Mouse (Mus musculus) splenic B cell, adult 2 months (primary cell): ENCODE results near the gene Kcnma1.

Source experiments
- DNase-seq: peaks from one replicate; pipeline ENCODE4 v3.0.0-alpha.2; 2011; ENCODE audit warnings: low read depth, low spot score
- H3K27me3 ChIP-seq: 2 replicates; pipeline ENCODE4 v1.6.1; 2012; ENCODE audit warnings: mild to moderate bottlenecking, low read length, moderate library complexity, mixed read lengths; ENCODE audit not compliant: control insufficient read depth, poor library complexity, insufficient read depth, severe bottlenecking
- H3K36me3 ChIP-seq: 2 replicates; pipeline ENCODE4 v1.6.1; 2012; ENCODE audit warnings: mild to moderate bottlenecking, low read length, moderate library complexity, mixed read lengths; ENCODE audit not compliant: control insufficient read depth, poor library complexity, insufficient read depth, severe bottlenecking

Kcnma1 gene

GRCm38 (mm10) chr14:23581282-23581681 is 433.0 kb downstream of the Kcnma1 start:
- Histone ChIP-seq H3K36me3 (no peaks in the 10 kb centered on the region), H3K27me3 (no peaks in the 10 kb centered on the region; the same call in 1 of the 2 replicates)
- no peak for DNase-seq

GRCm38 (mm10) chr14:23575951-23576350 is 438.3 kb downstream of the Kcnma1 start:
- no peak for DNase-seq
- no peaks in the 10 kb centered on the region; the same call in 1 of the 2 replicates for H3K27me3 ChIP-seq
- no peaks in the 10 kb centered on the region for H3K36me3 ChIP-seq

GRCm38 (mm10) chr14:23574136-23574535 is 440.2 kb downstream of the Kcnma1 start:
- no peaks in the 10 kb centered on the region for H3K36me3 ChIP-seq
- H3K27me3 ChIP-seq, result no peaks in the 10 kb centered on the region
- no peak for DNase-seq

GRCm38 (mm10) chr14:23573385-23573784 is 440.9 kb downstream of the Kcnma1 start:
- DNase-seq, result no peak
- no peaks in the 10 kb centered on the region for H3K36me3 ChIP-seq
- no peaks in the 10 kb centered on the region for H3K27me3 ChIP-seq

GRCm38 (mm10) chr14:23572778-23573177 is 441.5 kb downstream of the Kcnma1 start:
- no peak for DNase-seq
- H3K36me3 ChIP-seq, result no peaks in the 10 kb centered on the region
- no peaks in the 10 kb centered on the region for H3K27me3 ChIP-seq

GRCm38 (mm10) chr14:23570251-23570650 is 444.0 kb downstream of the Kcnma1 start:
- no peaks in the 10 kb centered on the region for H3K36me3 ChIP-seq
- H3K27me3 ChIP-seq, result no peaks in the 10 kb centered on the region
- no peak for DNase-seq

GRCm38 (mm10) chr14:23565931-23566330 is 448.4 kb downstream of the Kcnma1 start:
- Histone ChIP-seq H3K27me3 (no peaks in the 10 kb centered on the region), H3K36me3 (no peaks in the 10 kb centered on the region)
- no peak for DNase-seq

- DNase-seq, result no peak
- no peaks in the 10 kb centered on the region for H3K36me3 ChIP-seq
These were observed 449.8 kb downstream of the Kcnma1 start for GRCm38 (mm10) chr14:23564474-23564873.

GRCm38 (mm10) chr14:23563180-23563579 is 451.1 kb downstream of the Kcnma1 start:
- no peak for DNase-seq
- Histone ChIP-seq H3K36me3 (no peaks in the 10 kb centered on the region), H3K27me3 (no peaks in the 10 kb centered on the region)

More at GRCm38 (mm10) chr14:23564474-23564873, 449.8 kb downstream of the Kcnma1 start:
- H3K27me3 ChIP-seq, result no peaks in the 10 kb centered on the region

- no peak for DNase-seq
- Histone ChIP-seq H3K27me3 (no peaks in the 10 kb centered on the region), H3K36me3 (no peaks in the 10 kb centered on the region)
These were observed 458.6 kb downstream of the Kcnma1 start for GRCm38 (mm10) chr14:23555647-23556046.

- DNase-seq, result no peak
- Histone ChIP-seq H3K27me3 (no peaks in the 10 kb centered on the region), H3K36me3 (no peaks in the 10 kb centered on the region)
These were observed 461.9 kb downstream of the Kcnma1 start for GRCm38 (mm10) chr14:23552252-23552974.

GRCm38 (mm10) chr14:23550467-23550866 is 463.8 kb downstream of the Kcnma1 start:
- Histone ChIP-seq H3K27me3 (no peaks in the 10 kb centered on the region), H3K36me3 (no peaks in the 10 kb centered on the region)
- no peak for DNase-seq

- no peak for DNase-seq
- Histone ChIP-seq H3K36me3 (no peaks in the 10 kb centered on the region), H3K27me3 (no peaks in the 10 kb centered on the region)
These were observed 472.2 kb downstream of the Kcnma1 start for GRCm38 (mm10) chr14:23542131-23542530.

GRCm38 (mm10) chr14:23539621-23540020 is 474.7 kb downstream of the Kcnma1 start:
- no peak for DNase-seq
- Histone ChIP-seq H3K27me3 (no peaks in the 10 kb centered on the region), H3K36me3 (no peaks in the 10 kb centered on the region)

- Histone ChIP-seq H3K36me3 (no peaks in the 10 kb centered on the region), H3K27me3 (no peaks in the 10 kb centered on the region)
- DNase-seq, result no peak
These were observed 480.9 kb downstream of the Kcnma1 start for GRCm38 (mm10) chr14:23533346-23533745.
